Mouse (Mus musculus) brown adipose tissue, adult 24 weeks (tissue): ENCODE results near the gene Tac2. TPM values are rescaled to one million over a fixed set of nuclear protein-coding genes. Genes with fewer than 3 reads are reported as not detected.

Experiments used
- H3K27ac ChIP-seq: fragments of 200-500 bp; replicated peaks from 2 replicates; pipeline ENCODE4 v1.5.1; 2012; ENCODE audit warnings: low read depth, mild to moderate bottlenecking, low read length
- H3K4me1 ChIP-seq: fragments of 200-500 bp; 2 replicates; pipeline ENCODE4 v1.6.1; 2012; ENCODE audit warnings: low read length, mixed read lengths; ENCODE audit not compliant: control insufficient read depth, insufficient read depth, insufficient read length
- H3K4me3 ChIP-seq: fragments of 200-500 bp; 2 replicates; pipeline ENCODE4 v1.5.1; 2012; ENCODE audit warnings: low read depth, mild to moderate bottlenecking, low read length, moderate library complexity; ENCODE audit not compliant: insufficient read depth
- polyA plus RNA-seq: library from polyadenylated mRNA; stranded (reverse); fragments of >200 nt; gene quantifications from 2 replicates; pipeline ENCODE4 v1.2.4, GENCODE M21; 2012; ENCODE audit not compliant: missing spikeins, insufficient read depth, insufficient read length

Tac2 gene
- not detected in 2 replicates for polyA plus RNA-seq

DNA sequence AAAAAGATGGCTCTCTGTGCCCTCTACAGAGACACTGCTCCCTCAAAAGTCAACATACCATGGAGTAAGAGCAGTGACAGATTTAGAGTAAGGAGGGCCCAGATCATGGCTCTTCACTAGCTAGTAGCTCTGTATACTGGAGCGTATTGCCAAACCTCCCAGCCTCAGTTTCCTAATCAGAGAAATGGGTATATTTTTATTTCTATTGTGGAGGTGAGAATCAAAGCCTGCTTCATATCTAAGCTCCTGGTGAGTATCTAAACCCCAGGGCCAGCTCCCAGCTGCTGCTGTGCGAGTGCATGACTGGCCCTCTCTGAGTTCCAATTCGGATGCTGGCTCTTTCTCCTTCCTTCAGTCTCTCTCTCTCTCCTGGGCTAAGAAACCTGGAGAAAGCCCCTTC is at the start of gene Tac2:
Gene Tac2 (plus strand): TSS at position 301 of the 400 bp plus-strand sequence.
- no peak within 1 kb of the TSS for H3K27ac ChIP-seq
- H3K4me3 ChIP-seq = no peak within 1 kb of the TSS
- no peaks in the 10 kb centered on the region for H3K4me1 ChIP-seq

DNA sequence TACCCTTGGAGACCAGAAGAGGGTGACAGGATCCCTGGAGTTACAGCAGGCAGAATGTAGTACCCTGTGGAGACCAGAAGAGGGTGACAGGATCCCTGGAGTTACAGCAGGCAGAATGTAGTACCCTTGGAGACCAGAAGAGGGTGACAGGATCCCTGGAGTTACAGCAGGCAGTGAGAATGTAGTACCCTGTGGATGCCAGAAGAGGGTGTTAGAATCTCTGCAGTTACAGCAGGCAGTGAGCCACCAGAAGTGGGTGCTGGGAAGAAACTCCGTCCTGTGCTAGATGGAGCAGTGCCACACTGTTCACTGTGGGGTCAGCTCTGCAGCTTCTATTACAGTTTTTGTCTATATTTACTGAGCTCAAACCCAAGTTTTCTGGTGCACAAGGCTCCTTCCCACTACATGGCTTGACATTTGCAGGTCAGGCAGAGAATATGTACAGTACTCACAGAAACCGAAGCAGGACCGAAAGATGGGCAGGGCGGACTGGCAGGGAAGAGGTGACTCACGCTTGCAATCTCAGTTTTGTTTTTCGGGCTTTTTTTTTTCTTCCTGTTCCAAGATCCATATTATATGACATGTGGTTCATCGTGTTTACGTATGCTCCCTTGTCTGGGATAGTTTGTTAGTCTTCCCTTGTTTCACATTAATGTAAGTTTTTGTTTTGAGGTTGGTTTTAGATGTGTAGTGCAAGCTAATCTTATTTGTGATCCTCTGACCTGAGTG is 49.3 kb upstream of the Tac2 start:
- peak overlapping the region; percentile 22; the same call in 1 of the 2 replicates for H3K4me3 ChIP-seq

DNA sequence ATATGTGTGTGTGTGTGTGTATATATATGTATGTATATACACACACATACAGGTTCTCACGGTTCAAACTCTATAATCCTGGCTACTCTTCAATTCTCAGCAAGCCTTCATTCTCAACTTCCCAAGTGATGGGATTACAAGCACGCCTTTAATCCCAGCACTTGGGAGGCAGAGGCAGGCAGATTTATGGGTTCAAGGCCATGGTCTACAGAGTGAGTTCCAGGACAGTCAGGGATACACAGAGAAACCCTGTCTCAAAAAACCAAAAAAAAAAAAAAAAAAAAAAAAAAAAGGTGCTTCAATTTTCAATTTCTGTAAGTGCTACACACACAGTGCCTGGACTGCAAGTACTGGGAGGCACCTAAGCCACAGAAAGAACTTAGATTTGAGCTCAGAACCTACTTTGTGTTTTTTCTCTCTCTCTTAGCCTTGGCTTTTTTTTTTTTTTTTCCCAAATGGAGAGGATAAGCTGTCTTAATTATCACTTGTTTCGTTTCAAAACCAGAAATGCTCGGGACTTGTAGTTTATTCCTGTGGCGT is 48.3 kb upstream of the Tac2 start:
- Histone ChIP-seq H3K27ac (peak overlapping the region; percentile 60; the same call in 1 of the 2 replicates), H3K4me1 (no peaks in the 10 kb centered on the region), H3K4me3 (peak overlapping the region; percentile 71; the same call in 1 of the 2 replicates)

More for the DNA sequence above, 49.3 kb upstream of the Tac2 start:
- Histone ChIP-seq H3K27ac (peak overlapping the region; percentile 50), H3K4me1 (no peaks in the 10 kb centered on the region)

DNA sequence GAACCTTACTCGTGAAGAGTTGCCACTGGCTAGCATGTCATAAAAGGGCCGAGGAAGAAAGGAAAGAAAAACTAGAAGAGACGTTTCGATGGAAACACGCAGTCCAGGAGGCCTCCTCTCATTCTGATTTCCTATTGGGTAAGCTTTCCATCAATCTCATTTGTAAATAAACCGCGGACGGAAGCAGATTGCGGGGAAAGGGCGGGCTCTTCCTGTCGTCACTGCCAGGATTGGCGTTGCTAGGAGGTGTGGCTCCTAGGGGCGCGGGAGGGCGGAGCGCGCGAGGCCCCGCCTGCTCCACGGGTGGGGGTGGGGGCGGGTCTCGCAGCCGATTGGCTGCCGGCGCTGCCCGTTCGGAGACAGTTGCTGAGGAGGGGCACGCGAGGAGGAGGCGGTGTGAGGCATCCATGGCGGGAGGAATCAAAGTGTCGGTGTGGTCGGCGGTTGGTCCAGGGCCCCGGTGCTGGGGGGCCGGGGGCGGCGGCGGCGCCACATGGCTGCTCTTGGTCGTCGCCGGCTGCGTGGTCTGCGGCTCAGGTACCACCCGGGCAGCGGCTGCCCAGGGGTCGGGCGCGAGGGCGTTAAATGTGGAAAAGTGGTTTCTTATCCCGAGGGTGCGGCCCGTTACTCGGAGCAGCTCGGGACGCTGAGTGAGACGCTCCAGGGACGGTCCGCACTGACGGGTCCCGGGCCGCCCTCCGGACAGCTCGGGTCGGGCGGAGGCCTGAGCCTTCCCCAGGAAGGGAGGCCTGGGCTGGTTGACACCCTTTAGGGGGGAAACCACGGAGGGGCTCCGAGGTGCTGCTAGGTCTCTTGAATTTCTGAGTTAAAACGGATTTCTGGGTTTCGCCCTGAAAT is 47.4 kb upstream of the Tac2 start:
- H3K27ac ChIP-seq = peak overlapping the region; percentile 60
- no peaks in the 10 kb centered on the region for H3K4me1 ChIP-seq
- H3K4me3 ChIP-seq = peak overlapping the region; percentile 71

DNA sequence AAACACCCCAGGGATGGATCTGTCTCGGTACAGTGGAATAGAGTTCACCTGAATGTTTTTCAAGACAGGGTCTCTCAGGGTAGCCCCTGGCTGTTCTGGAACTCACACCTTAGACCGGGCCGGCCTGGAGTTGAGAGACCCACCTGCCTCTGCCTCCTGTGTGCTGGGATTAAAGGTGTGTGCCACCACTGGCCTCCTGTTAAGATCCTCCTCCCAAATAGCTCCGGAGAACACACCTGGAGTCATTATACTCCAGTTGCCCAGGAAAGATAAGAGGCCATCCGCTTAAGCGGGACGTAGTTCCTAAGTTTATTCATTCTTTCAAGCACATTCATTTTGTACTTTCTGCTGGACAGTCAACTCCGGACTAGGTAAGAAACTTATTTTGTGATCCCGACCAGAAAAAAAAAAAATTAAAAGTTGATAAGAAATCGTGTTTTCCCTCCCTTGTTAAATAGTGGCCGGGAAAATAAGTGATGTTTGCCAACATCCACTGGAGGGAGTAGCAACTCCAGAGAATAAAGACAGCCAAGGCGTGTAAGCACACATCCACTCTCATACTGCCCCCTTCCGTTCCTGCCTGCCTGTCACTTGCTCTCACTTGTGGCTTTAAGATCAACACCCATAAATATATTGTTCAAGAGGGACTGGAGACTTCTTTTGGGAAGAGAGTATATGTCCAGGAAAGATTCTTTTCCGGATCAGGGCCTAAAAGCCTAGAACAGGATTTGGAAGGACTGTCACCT is 46.5 kb upstream of the Tac2 start:
- Histone ChIP-seq H3K4me1 (no peaks in the 10 kb centered on the region), H3K27ac (no peak overlapping the region), H3K4me3 (peak overlapping the region; percentile 68)

DNA sequence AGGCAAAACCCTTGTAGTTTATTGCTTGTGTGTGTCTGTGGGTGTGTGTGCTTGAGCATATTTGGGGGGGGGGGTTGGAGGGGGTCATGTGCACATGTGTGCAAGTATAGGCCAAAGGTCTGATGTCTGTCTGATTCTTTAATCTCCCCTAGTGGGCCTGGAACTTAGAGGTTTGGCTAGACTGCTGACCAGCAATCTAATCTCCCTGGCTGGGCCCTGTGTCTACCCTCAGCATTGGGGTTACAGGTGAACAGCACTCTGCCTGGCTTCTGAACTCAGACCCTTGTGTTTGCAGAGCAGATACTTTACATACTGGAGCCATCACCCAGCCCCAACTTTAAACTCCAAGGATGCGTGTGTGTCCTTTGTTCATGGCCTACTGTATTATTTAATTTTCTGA is 45.1 kb upstream of the Tac2 start:
- no peak overlapping the region for H3K4me3 ChIP-seq
- no peaks in the 10 kb centered on the region for H3K4me1 ChIP-seq
- no peak overlapping the region for H3K27ac ChIP-seq

DNA sequence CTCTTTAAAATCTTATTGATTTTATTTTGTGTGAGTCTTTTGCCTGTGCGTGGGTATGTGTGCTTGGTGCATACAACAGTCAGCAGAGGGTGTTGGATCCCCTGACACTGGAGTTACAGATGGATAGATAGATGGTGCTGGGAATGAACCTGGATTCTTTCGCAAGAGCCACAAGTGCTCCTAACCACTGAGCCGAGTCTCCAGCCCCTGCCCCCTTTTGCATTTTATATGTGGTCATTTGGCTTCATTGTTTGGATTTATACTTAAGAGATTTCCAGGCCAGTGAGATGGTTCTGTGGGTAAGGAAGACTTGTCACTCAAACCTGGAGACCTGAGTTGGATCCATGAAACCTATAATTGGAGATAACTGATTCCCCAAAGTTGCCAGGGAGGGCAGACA is 44.4 kb upstream of the Tac2 start:
- Histone ChIP-seq H3K4me1 (no peaks in the 10 kb centered on the region), H3K4me3 (no peak overlapping the region), H3K27ac (no peak overlapping the region)

DNA sequence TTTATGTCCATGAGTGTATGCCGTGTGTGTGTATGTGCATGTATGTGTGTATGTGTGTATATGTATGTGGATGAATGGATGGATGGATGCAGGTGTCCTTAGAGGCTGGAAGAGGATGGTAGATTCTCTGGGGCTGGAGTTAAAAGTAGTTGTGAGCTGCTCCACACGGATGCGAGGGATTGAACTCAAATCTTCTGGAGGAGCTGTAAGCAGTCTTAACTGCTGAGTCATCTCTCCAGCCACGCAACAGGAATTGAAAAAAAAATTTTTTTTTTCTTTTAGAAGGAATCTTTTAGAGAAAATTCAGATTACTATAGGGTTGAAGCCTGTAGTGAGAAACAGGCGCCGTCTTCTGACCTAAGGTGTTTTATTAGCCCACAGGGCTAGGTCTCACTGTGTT is 41.4 kb upstream of the Tac2 start:
- H3K27ac ChIP-seq = no peak overlapping the region
- no peaks in the 10 kb centered on the region for H3K4me1 ChIP-seq
- no peak overlapping the region for H3K4me3 ChIP-seq

DNA sequence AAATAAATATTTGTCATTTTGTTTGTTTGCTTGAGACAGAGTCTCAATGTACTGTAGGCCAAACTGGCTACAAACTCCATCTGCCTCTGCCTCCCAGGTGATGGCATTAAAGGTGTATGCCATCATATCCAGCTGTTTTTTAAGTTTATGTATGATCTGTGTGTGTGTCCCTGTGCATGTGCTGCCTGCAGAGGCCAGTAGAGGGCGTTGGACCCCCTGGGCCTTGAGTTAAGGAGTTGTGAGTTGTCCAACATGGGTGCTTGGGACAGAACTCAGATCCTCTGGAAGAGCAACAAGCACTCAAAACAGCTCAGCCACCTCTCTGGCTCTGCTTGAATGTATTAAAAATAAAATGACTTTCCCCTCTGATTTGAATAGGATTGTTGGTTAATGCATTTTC is 33.2 kb upstream of the Tac2 start:
- Histone ChIP-seq H3K27ac (no peak overlapping the region), H3K4me1 (no peaks in the 10 kb centered on the region), H3K4me3 (no peak overlapping the region)

DNA sequence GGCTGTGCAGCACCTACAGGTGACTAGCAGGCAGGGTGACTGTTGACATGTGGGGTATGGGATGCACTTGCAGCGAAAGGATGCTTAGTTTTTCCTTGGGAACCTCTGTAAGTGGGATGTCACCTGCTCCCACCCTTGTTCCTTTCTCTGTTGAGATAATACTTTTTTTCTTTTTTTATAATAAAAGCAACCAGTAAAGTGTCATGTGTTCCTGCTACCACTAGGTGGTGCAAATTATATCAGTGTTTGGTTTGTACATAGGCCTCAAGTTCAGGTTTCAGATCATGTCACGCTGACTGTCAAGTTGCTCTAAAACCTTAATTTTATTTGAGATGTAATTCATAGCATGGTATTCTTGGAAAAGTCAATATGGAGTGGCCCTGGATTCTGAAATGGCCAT is 29.6 kb upstream of the Tac2 start:
- H3K4me3 ChIP-seq = no peak overlapping the region
- H3K4me1 ChIP-seq = no peaks in the 10 kb centered on the region
- H3K27ac ChIP-seq = no peak overlapping the region

DNA sequence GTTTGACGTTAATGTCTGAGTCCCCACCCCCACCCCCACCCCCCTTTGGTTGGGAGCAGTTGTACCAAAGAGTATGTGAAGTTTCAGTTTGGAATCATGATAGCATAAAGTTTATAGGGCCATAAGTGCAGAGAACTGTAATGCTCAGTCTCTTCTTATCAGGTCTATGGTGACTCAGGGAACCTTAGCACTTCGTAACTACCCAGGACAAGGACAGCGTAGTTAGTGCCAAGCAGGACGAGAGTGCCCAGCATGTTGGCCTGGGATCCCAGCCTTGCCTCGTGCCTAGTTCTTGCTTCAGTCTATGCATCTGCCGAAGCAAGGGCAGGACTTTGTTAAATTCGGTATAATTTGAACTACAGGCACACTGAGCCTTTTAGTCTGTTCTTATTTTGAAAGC is 28.5 kb upstream of the Tac2 start:
- H3K4me1 ChIP-seq = no peaks in the 10 kb centered on the region
- H3K4me3 ChIP-seq = no peak overlapping the region
- no peak overlapping the region for H3K27ac ChIP-seq

DNA sequence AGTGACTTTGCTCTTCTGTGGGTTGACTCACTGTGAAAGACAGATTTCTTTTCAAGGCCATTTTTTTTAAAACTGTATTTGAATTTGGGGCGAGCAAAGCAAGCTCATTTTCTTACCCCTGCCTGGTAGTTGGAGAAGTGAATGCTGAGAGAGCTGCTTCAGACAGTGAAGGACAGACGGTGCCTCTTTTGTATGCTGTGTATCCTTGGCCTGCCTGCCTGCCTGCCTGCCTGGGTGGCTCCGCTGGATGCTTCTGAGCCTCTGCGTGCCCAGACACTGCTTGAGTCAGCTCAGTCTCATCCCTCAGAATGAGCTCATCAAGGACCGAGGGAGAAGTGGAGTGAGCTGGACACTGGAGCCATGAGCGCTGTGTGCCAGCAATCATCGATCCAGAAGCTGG is 25.3 kb upstream of the Tac2 start:
- Histone ChIP-seq H3K4me1 (no peaks in the 10 kb centered on the region), H3K27ac (no peak overlapping the region)

DNA sequence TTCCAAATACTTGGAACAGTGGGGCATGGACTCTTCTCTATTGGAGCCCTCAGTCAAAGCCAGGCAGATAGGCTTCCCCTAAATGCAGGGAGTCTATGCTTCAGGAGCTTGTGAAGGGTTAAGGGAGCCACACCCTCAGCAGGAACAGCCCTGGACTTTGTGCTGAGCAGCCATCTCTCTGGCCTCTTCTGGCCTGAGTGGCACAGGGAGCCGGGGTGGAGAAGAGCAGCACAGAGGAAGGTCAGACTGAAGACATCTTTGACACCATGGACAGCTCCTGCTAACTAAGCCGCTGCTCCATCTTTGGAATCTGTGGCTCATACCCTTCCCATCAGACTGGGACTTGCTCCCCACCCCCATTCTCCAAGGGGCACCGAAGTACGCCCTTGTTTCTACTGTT is 21.0 kb upstream of the Tac2 start:
- peaks cover 5% of the 10 kb centered on the region; the same call in 1 of the 2 replicates for H3K4me1 ChIP-seq
- H3K27ac ChIP-seq = no peak overlapping the region
- H3K4me3 ChIP-seq = no peak overlapping the region

More for the DNA sequence above, 25.3 kb upstream of the Tac2 start:
- H3K4me3 ChIP-seq = no peak overlapping the region

DNA sequence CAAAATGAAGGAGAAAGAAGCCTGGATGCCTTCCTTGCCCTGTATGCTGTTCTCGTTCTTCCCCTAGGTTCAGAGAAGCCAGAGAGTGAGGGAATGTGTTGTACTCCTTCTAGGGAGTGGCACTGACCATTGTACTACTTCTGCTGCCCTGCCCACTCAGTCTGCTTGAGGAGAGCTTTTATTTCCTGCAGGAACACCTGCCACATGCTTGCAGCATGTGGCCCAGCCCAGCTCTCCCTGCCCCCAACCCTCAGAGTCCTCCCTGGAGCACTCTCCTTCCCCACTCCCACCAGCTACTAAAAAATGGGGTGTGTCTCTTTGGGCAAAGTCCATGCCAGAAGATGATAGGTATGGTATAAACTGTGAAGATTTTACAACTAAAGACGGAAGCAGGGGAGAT is 20.0 kb upstream of the Tac2 start:
- H3K4me1 ChIP-seq = peaks cover 5% of the 10 kb centered on the region; the same call in 1 of the 2 replicates
- H3K4me3 ChIP-seq = no peak overlapping the region
- H3K27ac ChIP-seq = no peak overlapping the region

DNA sequence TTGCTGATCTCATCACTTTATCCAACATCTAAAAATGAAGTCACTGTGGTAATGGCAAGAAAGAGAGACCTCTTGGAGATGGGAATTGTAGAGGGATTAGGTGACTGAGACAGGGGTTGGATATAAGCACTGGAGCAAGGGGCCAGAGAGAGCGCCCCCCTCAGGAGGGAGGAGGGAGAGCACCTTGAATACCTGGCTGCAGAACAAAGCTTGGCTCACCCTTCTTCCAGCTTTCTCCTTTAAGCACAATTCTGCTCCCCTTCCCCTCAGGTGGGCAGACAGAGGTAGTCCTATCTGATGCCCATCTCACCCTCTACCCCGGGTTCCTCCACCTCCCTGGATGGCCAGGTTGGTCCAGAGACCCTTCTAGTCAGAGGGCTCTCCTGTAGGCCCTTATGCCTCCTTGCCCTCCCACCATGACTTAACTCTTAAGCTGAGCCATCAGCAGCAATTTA is 19.5 kb upstream of the Tac2 start, which contains the start of gene Myo1a:
Gene Myo1a (plus strand): TSS at position 405 of the 455 bp plus-strand sequence.
- H3K4me3 ChIP-seq = no peak within 1 kb of the TSS
- no peak within 1 kb of the TSS for H3K27ac ChIP-seq
- H3K4me1 ChIP-seq = peaks cover 5% of the 10 kb centered on the region; the same call in 1 of the 2 replicates
